Mouse (Mus musculus) hindbrain, embryonic 14.5 days (tissue): ENCODE measurements around the gene Tmem150c. TPM values are rescaled to one million over a fixed set of nuclear protein-coding genes. Genes with fewer than 3 reads are reported as not detected.
A peak's percentile ranks its signal among the peaks of the same experiment; 100 is the strongest.

Experiments used
- ATAC-seq: fragments of 200-750 bp; cut with Nextera tagmentation; 2 replicates; pipeline ENCODE4 v1.8.0; 2017; ENCODE audit warnings: moderate number of reproducible peaks, mild to moderate bottlenecking, moderate TSS enrichment, moderate library complexity; ENCODE audit not compliant: low FRiP score
- DNase-seq: peaks from one replicate; pipeline ENCODE4 v3.0.0-alpha.2; 2015; ENCODE audit warnings: low spot score
- H3K27ac ChIP-seq: fragments of 300-500 bp; sonication (generic); 2 replicates; pipeline ENCODE4 v1.5.1; 2014; ENCODE audit warnings: mild to moderate bottlenecking, moderate library complexity
- H3K27me3 ChIP-seq: fragments of 300-500 bp; sonication (generic); 2 replicates; pipeline ENCODE4 v1.6.1; 2014; ENCODE audit warnings: mild to moderate bottlenecking, low read length, mixed read lengths; ENCODE audit not compliant: control insufficient read depth, insufficient read depth
- H3K36me3 ChIP-seq: fragments of 300-500 bp; sonication (generic); replicated peaks from 2 replicates; pipeline ENCODE4 v1.6.1; 2014; ENCODE audit not compliant: control insufficient read depth, insufficient read depth
- H3K4me1 ChIP-seq: fragments of 300-500 bp; sonication (generic); replicated peaks from 2 replicates; pipeline ENCODE4 v1.6.1; 2014; ENCODE audit warnings: antibody characterized with exemption, low read length, mixed read lengths; ENCODE audit not compliant: control insufficient read depth, insufficient read depth
- H3K4me2 ChIP-seq: fragments of 300-500 bp; sonication (generic); replicated peaks from 2 replicates; pipeline ENCODE4 v1.6.1; 2014; ENCODE audit warnings: mild to moderate bottlenecking, moderate library complexity
- H3K4me3 ChIP-seq: fragments of 300-500 bp; sonication (generic); replicated peaks from 2 replicates; pipeline ENCODE4 v1.5.1; 2014; ENCODE audit warnings: mild to moderate bottlenecking, low read length
- H3K9ac ChIP-seq: fragments of 300-500 bp; sonication (generic); 2 replicates; pipeline ENCODE4 v1.6.1; 2014
- H3K9me3 ChIP-seq: fragments of 300-500 bp; sonication (generic); 2 replicates; pipeline ENCODE4 v1.6.1; 2016; ENCODE audit warnings: low read length; ENCODE audit not compliant: control insufficient read depth
- WGBS: fragments of 180-500 bp; shearing (Covaris S2); extraction: QIAGEN DNeasy Blood & Tissue Kit; methylation state at CpG from one replicate; pipeline ENCODE4 v1.1.7; 2014; 5-methylcytosine and 5-hydroxymethylcytosine counted together
- polyA plus RNA-seq: library from polyadenylated mRNA; unstranded; fragments of >200 nt; fragmentation: Nextera tagmentation; extraction: Ambion mirVana; gene quantifications from 2 replicates; pipeline ENCODE4 v1.2.1, GENCODE M21; 2014

The Tmem150c gene
- polyA plus RNA-seq, 1 experiment from 2014 or later, result 24.2 TPM

DNA sequence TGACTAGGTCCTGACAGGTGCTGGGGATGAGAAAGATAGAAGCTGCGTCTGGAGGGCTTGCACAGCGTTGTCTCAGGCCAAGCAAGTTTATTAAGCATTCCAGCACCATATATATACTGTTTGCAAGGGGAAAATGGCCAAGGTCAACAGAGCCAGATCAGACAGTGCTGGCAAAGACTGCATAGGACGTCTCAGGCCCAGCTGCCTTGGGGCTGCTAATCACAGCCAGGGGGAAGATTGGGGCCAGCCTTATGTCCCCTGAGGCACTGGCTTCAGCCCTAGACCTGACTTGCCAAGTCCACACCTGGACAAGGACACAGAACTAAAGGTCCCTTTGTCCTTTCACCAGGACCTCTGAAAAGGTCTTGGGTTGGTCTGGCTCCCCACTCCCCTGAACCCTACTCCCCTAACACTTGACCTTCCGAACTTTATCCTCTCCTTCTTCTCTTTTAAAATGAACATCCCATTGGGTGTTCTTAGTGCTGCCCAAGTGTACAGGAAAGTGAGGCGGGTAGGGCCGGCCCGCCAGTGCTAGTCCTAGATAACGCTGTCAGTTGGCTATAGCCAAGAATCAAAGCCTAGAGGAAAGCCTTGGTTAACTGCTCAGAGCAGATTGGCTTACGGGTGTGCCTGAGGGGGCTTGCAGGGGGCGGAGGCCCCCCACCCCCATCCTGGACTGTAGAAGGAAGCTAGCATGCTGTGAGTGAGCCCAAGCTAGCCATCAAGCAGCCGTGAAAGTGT lies 104.6 kb downstream of the Tmem150c start:
- Histone ChIP-seq H3K4me1 (no peaks in the 10 kb centered on the region), H3K9ac (no peak overlapping the region), H3K27ac (no peak overlapping the region), H3K27me3 (no peaks in the 10 kb centered on the region), H3K9me3 (no peaks in the 10 kb centered on the region), H3K4me2 (no peak overlapping the region), H3K36me3 (peaks cover 9% of the 10 kb centered on the region), H3K4me3 (no peak overlapping the region)
- DNase-seq (no peak), ATAC-seq (no peak)
- WGBS, result 82% methylated on average over 11 of the region's 11 CpGs

GRCm38 (mm10) chr5:100052728-100053127 lies 106.9 kb downstream of the Tmem150c start:
- H3K4me2 ChIP-seq, result no peak overlapping the region
- H3K27ac ChIP-seq, result no peak overlapping the region
- ATAC-seq, result no peak
- no peak overlapping the region for H3K4me3 ChIP-seq
- no peaks in the 10 kb centered on the region for H3K27me3 ChIP-seq
- H3K4me1 ChIP-seq, result peaks cover 4% of the 10 kb centered on the region; the same call in 1 of the 2 replicates
- WGBS, result 87% methylated on average over 7 of the region's 7 CpGs
- no peaks in the 10 kb centered on the region for H3K36me3 ChIP-seq
- DNase-seq, result no peak
- H3K9me3 ChIP-seq, result no peaks in the 10 kb centered on the region
- H3K9ac ChIP-seq, result no peak overlapping the region

DNA sequence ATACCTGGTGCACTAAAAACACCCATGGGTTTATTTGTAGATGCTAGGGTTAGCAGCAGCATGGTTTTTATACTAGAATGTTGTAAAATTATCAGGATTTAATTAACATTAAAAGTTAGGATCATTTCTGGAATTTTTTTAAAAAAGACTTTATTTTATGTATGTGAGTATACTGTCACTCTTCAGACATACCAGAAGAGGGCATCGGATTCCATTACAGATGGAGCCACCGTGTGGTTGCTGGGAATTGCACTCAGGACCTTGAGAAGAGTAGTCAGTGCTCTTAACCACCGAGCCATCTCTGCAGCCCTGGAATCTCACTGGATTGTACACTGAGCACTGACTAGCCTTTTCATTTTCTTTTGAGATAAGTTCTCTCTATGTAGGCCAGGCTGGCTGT lies 109.7 kb downstream of the Tmem150c start:
- Histone ChIP-seq H3K9me3 (no peaks in the 10 kb centered on the region), H3K36me3 (no peaks in the 10 kb centered on the region), H3K4me3 (no peak overlapping the region), H3K9ac (no peak overlapping the region), H3K27me3 (no peaks in the 10 kb centered on the region), H3K27ac (no peak overlapping the region), H3K4me2 (no peak overlapping the region), H3K4me1 (peaks cover 9% of the 10 kb centered on the region; the same call in 1 of the 2 replicates)
- ATAC-seq (no peak), DNase-seq (no peak)
- WGBS, result 100% methylated on average over 3 of the region's 3 CpGs

GRCm38 (mm10) chr5:100047871-100048270 lies 111.7 kb downstream of the Tmem150c start:
- no peaks in the 10 kb centered on the region for H3K27me3 ChIP-seq
- H3K4me2 ChIP-seq, result no peak overlapping the region
- H3K4me3 ChIP-seq, result no peak overlapping the region
- no peaks in the 10 kb centered on the region for H3K9me3 ChIP-seq
- no peaks in the 10 kb centered on the region for H3K36me3 ChIP-seq
- WGBS, result 53% methylated on average over 7 of the region's 7 CpGs
- H3K4me1 ChIP-seq, result peaks cover 20% of the 10 kb centered on the region; the same call in 1 of the 2 replicates
- H3K9ac ChIP-seq, result no peak overlapping the region
- peak; percentile 52 for DNase-seq
- H3K27ac ChIP-seq, result peak overlapping the region; percentile 68; the same call in 1 of the 2 replicates
- no peak for ATAC-seq

GRCm38 (mm10) chr5:100047143-100047640 lies 112.4 kb downstream of the Tmem150c start:
- H3K27ac ChIP-seq, result no peak overlapping the region

GRCm38 (mm10) chr5:100046096-100046495 lies 113.5 kb downstream of the Tmem150c start:
- Histone ChIP-seq H3K4me1 (peaks cover 29% of the 10 kb centered on the region; the same call in 1 of the 2 replicates), H3K9ac (no peak overlapping the region), H3K4me2 (no peak overlapping the region), H3K4me3 (no peak overlapping the region), H3K27me3 (no peaks in the 10 kb centered on the region), H3K27ac (no peak overlapping the region), H3K9me3 (no peaks in the 10 kb centered on the region), H3K36me3 (no peaks in the 10 kb centered on the region)
- ATAC-seq, result no peak
- WGBS, result 75% methylated on average over 3 of the region's 3 CpGs
- no peak for DNase-seq

More at GRCm38 (mm10) chr5:100047143-100047640, 112.4 kb downstream of the Tmem150c start:
- no peak for ATAC-seq
- H3K4me3 ChIP-seq, result no peak overlapping the region
- DNase-seq, result no peak
- H3K4me1 ChIP-seq, result peaks cover 20% of the 10 kb centered on the region; the same call in 1 of the 2 replicates
- H3K9me3 ChIP-seq, result no peaks in the 10 kb centered on the region
- no peak overlapping the region for H3K4me2 ChIP-seq
- H3K9ac ChIP-seq, result no peak overlapping the region
- 65% methylated on average over 8 of the region's 8 CpGs for WGBS
- no peaks in the 10 kb centered on the region for H3K36me3 ChIP-seq
- no peaks in the 10 kb centered on the region for H3K27me3 ChIP-seq

- no peak overlapping the region for H3K9ac ChIP-seq
- no peaks in the 10 kb centered on the region for H3K36me3 ChIP-seq
- no peak overlapping the region for H3K4me2 ChIP-seq
- no peak overlapping the region for H3K4me3 ChIP-seq
- H3K27ac ChIP-seq, result no peak overlapping the region
- DNase-seq, result no peak
- no peaks in the 10 kb centered on the region for H3K9me3 ChIP-seq
- 81% methylated on average over 5 of the region's 5 CpGs for WGBS
- no peak for ATAC-seq
- H3K27me3 ChIP-seq, result no peaks in the 10 kb centered on the region
- H3K4me1 ChIP-seq, result peaks cover 35% of the 10 kb centered on the region; the same call in 1 of the 2 replicates
These were observed 115.0 kb downstream of the Tmem150c start for GRCm38 (mm10) chr5:100044621-100045020.

DNA sequence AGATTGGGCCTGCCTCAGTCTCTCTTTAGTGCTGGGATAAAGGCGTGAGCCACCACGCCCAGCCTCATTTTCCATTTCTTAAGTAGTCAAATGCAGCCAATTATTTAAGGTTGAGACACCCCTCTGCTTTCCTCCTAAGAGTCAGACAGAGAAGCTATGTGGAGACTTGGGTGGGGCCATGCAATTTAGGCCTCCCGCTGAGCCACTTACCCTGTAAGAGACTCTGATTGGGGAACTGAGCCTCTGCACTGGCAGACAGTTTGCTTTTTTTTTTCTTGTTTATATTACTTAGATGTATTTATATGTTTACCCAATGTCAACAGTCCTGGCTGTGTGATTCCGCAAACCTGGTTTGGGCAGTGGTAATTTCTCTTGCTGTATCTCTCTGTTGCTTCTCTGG lies 115.6 kb downstream of the Tmem150c start:
- Histone ChIP-seq H3K9ac (no peak overlapping the region), H3K36me3 (no peaks in the 10 kb centered on the region), H3K27me3 (no peaks in the 10 kb centered on the region), H3K4me3 (no peak overlapping the region), H3K4me2 (no peak overlapping the region), H3K27ac (no peak overlapping the region), H3K9me3 (no peaks in the 10 kb centered on the region), H3K4me1 (peaks cover 35% of the 10 kb centered on the region; the same call in 1 of the 2 replicates)
- 86% methylated on average over 4 of the region's 4 CpGs for WGBS
- DNase-seq (no peak), ATAC-seq (no peak)

DNA sequence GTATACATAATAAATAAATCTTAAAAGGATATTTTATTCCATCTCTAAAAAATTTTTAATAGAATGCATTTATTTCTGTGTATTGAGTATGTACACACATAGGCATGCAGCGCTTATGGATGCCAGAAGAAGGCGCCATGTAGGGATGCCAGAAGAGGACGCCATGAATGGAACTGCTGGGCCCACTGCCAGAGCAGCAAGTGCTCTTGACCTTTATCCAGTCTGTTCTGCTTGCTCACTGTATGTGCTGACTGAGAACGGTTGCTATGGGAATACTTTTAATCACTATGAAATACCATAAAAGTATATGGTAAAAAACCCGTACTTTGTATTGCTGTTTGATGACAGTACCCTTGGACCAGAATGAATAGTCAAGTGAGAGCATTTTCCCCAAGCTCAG lies 116.2 kb downstream of the Tmem150c start:
- Histone ChIP-seq H3K4me3 (no peak overlapping the region), H3K27me3 (no peaks in the 10 kb centered on the region), H3K4me1 (peaks cover 32% of the 10 kb centered on the region; the same call in 1 of the 2 replicates), H3K4me2 (no peak overlapping the region), H3K27ac (no peak overlapping the region), H3K9me3 (no peaks in the 10 kb centered on the region), H3K9ac (no peak overlapping the region), H3K36me3 (no peaks in the 10 kb centered on the region)
- WGBS, result 72% methylated on average over 5 of the region's 5 CpGs
- no peak for DNase-seq
- ATAC-seq, result no peak
